Mouse (Mus musculus) adipocyte (in vitro differentiated cells): ENCODE results near the gene Aldh2.

Source experiments
- DNase-seq: peaks from one replicate; pipeline ENCODE4 v3.0.0-alpha.2; 2016; ENCODE audit warnings: low spot score

Gene Aldh2

DNA sequence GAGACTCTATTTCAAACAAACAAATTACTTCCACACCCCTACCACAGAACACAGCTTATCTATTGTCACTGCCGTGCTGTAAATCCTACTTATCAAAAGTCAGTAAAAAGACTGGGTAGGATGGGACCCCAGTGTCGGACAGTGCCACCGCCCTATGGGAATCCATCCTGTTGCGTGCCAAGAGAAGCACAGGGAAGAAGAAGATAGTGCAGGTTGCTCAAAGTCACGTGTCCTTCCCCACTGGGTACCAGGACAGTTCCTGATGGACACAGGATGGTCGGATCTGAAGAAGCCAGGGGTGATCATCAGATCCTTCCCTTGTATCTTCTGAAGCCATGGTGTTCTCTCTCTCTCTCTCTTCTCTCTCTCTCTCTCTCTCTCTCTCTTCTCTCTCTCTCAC lies 2.1 kb upstream of the Aldh2 start:
- DNase-seq = no peak

DNA sequence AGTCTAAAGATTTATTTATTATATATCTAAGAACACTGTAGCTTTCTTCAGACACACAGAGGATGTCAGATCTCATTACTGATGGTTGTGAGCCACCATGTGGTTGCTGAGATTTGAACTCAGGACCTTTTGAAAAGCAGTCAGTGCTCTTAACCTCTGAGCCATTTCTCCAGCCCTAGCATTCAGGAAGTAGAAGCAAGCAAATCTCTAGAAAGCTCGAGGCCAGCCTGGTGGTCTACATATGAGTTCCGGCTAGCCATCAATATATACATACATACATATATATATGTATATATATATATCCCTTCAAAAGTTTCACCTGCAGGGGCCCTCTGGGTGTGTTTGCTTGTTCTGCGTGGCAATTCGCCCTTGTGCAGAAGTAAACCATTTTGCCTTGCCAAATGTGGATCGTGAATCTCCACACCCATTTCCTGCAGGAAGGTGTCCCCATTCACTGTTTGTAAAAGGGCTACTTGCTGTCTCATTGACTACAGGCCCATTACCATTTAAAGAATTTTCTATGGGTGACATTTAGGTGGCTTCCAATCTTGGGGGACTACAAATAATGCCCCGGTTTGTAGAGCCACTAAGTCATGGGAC lies 1.2 kb upstream of the Aldh2 start:
- DNase-seq = no peak

GRCm38 (mm10) chr5:121592816-121593407 lies 712 bp downstream of the Aldh2 start:
- DNase-seq = peak; percentile 53

- DNase-seq = peak; percentile 22
Observed at GRCm38 (mm10) chr5:121592064-121592815, 1.4 kb downstream of the Aldh2 start.

GRCm38 (mm10) chr5:121591417-121592063 lies 2.1 kb downstream of the Aldh2 start:
- DNase-seq = peak; percentile 18

DNA sequence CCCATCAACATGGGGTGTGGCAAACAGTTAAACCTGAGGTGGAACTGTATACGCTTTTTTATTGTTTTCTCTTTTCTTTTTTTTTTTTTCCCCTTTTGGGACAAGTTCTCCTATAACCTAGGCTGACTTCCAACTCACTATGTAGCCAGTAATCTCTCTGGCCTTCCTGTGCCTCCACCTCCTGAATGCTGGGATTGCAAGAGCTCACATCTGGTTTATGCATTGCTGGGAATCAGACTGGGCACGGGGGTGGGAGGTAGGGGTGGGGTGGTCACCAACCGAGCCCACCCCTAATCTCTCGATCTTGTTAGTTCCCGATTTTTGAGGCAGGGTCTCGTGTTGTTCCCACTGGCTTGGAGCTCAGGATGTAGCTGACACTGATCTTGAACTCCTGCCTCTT lies 3.7 kb downstream of the Aldh2 start:
- DNase-seq = no peak

DNA sequence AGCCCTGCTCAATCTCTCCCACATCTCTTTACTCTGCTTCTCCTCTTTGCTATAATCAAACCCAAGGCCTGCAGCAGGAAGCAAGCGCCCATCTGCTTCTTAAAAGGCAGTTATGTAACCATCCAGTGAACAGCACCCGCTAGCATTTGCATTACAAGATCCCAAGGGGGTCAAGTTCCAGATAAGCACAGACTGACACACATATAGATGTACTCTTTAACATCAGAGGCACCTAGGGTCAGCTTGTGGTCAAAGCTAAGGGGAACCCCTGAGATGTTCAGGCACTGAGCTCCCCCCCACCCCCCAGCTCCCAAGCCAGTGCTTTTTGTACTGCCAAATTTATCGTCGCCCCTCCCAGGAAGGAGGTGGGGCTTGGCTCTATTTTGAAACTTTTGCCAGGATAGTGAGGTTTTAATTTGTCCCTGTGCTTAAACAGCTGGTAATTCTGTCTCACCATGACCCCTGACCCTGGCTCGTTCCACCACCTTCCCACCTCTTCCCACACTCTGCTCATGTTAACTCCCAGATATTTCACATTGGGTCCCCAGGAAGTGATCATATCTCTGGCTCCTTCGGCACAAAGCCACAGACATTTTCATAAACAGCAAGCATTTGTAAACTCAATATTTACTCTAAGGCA lies 7.1 kb downstream of the Aldh2 start:
- peak; percentile 63 for DNase-seq

- no peak for DNase-seq
Observed at GRCm38 (mm10) chr5:121585699-121586098, 7.9 kb downstream of the Aldh2 start.

- DNase-seq = no peak
Observed at GRCm38 (mm10) chr5:121585005-121585404, 8.6 kb downstream of the Aldh2 start.

GRCm38 (mm10) chr5:121583765-121584501 lies 9.7 kb downstream of the Aldh2 start:
- peak; percentile 99 for DNase-seq

GRCm38 (mm10) chr5:121581945-121582344 lies 11.7 kb downstream of the Aldh2 start:
- DNase-seq = no peak

GRCm38 (mm10) chr5:121576927-121577488 lies 16.6 kb downstream of the Aldh2 start:
- no peak for DNase-seq

DNA sequence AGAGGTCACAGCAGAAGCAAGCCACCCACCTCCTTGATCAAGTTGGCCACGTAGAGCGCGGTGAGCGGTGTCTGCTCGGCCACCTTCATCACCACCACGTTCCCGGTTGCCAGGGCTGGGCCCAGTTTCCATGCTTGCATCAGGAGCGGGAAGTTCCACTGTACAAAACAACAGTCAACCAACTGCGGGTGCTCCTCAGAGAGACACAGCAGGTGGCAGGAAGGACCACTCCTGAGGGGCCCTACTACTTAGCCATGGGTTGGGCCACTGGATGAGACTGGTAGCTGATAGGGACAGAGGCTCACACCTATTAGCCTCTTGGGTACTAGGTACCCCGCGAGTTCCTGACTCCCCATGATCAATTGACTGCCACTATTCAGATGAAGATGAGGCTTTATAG lies 17.8 kb downstream of the Aldh2 start:
- no peak for DNase-seq

- no peak for DNase-seq
Observed at GRCm38 (mm10) chr5:121574145-121574544, 19.5 kb downstream of the Aldh2 start.

GRCm38 (mm10) chr5:121570787-121571186 lies 22.8 kb downstream of the Aldh2 start:
- peak; percentile 74 for DNase-seq

GRCm38 (mm10) chr5:121569881-121570420 lies 23.7 kb downstream of the Aldh2 start:
- no peak for DNase-seq

DNA sequence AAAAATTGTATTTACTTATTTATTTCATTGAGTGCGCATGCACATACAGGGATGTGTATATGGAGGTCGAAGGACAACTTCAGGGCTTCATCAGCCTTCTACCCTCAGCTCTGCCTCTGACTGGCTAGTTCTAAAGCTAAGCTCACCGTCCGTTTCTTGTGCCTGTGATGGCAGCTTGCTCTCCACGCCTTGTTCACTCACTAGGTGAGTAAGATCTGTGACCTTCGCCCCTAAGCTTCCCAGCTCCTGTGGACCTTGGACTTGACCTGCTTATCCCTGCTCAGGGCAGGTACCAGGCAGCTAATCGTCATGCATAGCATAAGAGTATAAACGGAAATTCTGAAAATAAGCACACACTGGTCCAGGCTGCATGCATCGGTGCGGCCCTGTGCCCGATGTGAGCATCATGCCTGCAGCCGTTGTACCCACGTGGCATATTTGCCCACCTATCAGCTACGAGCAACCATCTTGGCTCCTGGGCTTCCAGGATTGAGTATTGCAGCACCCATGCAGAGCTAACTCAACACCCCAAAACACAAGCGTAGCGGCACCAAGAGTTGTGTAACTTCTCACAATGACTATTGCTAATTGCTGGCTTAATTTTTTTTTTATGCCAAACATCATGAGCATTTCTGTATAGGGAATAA lies 27.5 kb downstream of the Aldh2 start:
- DNase-seq = no peak

DNA sequence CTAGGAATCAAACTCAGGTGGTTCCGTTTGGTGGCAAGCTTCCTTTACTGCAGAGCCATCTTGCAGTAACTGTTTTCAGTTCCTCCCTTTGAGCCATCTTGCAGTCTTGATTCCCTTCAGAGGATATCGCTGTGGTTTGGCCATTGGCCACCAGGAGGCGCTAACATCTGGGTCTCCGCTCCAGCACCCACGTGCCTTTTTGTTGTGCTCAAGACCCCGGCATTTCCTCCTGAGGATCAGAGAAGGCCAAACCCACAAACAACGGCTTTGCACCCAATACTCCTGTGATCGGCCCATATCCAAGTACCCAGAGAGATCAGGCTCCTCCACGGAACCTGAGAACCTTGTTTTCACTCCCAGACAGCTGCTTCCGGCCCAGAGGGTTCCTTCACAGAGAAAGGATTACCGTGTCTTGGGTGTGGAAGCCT lies 29.1 kb downstream of the Aldh2 start:
- peak; percentile 76 for DNase-seq

DNA sequence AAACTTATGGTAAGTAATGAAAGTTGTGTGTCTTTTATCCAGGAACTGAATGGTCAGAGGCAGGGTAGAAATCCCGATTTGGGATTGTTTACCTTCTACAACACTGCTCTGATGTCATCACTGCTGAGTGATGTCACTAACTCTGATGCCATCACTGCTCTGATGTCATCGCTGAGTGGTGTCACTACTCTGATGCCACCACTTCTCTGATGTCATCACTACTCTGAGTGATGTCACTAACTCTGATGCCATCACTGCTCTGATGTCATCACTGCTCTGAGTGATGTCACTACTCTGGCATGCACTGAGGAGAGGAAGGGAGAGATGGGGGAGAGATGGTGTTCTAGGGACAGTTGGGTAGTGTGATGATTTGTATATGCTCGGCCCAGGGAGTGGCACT lies 31.2 kb downstream of the Aldh2 start:
- DNase-seq = no peak

DNA sequence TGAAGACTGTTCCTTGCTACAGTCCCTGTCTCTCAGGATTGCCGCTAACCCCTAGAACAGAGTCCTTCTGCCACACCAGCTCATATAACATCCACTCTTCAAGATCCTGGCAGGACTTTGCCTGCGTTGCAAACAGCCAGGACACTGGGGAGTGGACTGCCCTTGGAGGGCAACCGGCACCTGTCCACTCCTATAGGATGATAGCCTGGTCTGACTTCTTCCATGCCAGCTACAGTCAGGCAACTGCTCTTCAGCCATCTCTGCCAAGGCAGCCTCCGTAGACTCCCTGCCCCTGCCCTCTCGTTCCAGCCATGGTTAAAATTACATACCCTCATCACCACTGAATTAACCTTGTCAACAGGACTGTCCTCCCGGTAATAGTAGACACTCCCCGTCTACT lies 44.4 kb downstream of the Aldh2 start:
- DNase-seq = no peak

DNA sequence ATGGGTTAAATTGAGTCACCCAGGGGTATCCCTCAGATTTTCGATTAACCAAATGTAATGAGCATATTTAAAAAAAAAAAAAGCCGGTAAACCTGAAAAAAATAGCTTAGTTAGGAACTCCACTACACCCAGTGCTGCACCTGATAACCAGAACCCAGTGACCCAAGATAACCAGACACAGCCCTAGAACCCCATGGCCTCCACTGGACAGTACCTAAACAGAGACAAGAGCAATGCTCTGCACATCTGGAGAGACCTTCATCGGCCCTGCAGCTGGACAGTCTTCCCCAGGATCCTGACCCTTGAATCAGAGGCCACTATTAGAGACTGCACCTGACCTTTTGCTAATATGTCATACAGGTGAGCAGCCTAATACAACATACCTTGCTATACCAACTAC lies 46.5 kb downstream of the Aldh2 start:
- no peak for DNase-seq
